Mouse (Mus musculus): ENCODE measurements around the gene Rcn2.

Rcn2 gene

DNA sequence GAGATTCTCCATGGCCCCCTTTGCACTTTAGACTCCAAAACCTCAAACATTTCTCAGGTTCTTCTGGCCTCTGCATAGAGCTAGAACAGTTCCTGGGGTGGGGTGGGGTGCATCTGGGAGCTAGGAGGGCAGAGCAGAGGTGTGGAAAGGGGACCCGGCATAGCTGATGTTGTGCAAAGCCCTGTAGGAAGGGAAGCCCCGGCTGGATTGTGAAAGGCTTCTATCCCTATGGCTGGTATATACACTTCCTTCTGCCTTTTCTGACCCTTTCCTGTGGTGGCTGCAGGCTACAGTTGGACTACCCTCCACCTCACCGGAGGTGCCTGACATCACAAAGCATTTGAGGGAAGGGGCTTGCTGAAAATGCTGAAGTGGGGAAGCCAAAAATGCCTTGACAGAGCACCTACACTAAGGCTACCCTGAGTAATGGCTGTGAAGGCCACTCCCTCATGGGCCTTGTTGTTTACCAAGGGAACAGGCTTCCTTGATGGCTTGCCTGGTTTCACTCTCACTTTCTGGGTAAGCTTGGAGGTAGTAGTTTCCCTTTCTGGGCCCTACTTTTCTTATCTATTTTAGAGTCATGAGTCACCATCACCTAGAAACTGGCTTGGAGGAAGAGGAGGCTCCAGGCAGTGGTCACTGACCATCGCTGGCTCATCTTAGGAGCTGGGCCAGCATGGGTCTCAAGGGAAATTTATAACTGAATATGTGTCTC is 56.1 kb downstream of the Rcn2 start:
- DNase-seq (ENCODE audit: low spot score in 2 of 2) = no peak

DNA sequence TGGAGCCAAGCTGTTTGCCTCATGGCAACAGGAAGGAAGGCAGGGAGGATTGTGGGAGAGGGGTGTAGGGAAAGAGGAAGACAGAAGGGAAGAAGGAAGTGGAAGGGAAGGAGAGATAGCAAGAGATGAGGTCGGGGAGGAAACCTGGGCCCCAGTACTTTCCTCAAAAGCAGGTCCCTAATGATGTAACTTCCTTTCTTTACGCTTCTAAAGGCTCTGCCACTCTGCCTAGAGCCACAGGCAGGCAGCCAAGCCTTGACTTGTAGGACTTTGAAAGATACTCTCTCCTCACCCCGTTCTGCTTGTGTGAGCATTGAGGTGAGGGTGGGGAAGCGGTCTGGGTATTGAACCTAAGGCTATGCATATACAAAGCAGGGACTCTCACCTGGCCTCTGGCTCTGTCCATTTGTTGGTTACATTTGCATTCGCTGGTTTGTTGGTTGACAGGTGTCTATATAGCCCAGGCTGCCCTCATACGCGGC is 58.4 kb downstream of the Rcn2 start:
- DNase-seq (ENCODE audit: low spot score in 2 of 2) = no peak

DNA sequence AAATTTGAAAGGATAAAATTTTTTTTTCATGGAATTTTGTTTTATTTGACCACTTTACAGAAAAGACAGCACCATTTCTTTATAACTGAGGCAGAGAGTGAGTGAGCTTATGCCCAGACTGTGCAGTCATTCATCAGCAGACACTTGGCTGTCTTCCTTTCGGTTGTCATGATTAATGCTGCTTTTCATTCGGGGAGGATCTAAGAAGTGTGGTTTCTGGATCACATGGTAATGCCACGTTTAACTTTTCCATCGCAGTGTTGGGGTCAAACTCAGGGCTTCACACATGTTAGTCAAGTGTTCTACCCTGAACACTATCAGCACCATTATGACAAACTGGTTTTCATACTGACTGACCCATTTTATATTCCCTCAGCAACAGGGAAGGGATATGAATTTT is 59.4 kb downstream of the Rcn2 start:
- DNase-seq (ENCODE audit: low spot score in 2 of 2) = no peak

DNA sequence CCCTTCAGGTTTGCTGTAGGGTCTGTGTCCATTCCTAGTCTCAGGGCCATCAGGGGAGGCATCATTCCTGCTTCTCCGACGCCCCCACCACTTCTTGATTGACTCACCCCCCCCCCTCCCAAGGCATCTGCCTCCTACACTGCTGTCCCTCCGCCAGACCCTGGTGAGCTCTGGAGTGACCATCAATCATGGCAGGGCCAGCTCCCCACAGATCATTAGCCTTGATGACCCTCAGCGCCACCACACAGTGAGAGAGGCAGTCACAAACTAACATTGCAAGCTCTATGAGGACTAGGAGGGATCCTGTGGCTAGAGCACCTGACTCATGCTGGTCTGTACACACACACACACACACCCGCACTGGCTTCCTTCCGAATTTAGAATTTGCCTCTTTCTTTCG is 63.3 kb downstream of the Rcn2 start:
- no peak for DNase-seq (ENCODE audit: low spot score in 2 of 2)

DNA sequence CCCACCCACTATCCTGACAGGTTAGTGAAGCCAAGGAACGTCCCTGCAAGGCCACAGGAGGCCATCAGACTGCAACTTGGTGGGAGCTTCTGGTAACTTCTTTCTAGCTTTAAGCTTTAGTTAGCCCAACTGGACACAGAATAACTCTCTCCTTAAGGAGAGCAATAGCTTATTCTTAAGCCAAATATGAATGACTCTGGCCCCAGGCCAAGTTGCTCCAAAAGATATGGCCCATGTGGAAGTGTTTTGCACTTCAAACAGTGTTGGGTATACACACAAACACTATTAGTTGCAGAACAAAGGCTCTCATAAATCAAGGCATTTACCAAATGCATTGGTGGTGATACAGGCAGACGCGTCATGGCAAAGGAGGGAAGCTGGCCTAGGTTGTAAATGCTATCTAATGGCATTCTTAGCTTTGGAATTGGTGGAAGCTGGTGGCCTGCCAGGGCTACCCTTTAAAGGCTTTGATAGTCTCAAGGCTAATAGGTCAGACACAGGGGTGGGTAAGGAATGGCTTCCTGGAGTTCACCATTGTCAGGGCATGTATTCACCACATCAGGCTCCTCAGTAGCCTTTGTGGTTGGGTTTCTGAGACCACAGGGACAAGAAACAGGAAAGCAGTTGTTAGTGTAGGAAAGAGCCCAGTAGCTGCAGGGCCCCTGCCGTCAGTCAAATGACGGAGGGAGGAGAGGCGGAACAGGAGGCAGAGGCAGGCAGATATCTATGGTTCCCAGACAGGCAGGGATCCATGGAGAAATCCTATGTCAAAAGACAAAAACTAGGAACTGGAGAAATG is 64.8 kb downstream of the Rcn2 start:
- no peak for DNase-seq (ENCODE audit: low spot score in 2 of 2)

GRCm38 (mm10) chr9:56107527-56107926 is 65.9 kb downstream of the Rcn2 start:
- no peak for DNase-seq (ENCODE audit: low spot score in 2 of 2)

GRCm38 (mm10) chr9:56108174-56108573 is 66.5 kb downstream of the Rcn2 start:
- no peak for DNase-seq (ENCODE audit: low spot score in 2 of 2)
